Mouse (Mus musculus) embryonic fibroblast, embryonic 13.5 days (primary cell): ENCODE results near the gene Lrrc8c. TPM values are rescaled to one million over a fixed set of nuclear protein-coding genes. Genes with fewer than 3 reads are reported as not detected.
"Not testable (repeated sequence)": the region's sequence is repeated elsewhere in the genome, so short reads cannot be mapped to it uniquely, and the experiment has no call there.

Experiments used
- H3K27ac ChIP-seq: 2 replicates; pipeline ENCODE4 v1.5.1; 2012; ENCODE audit warnings: low read length, control low read depth, inconsistent platforms; ENCODE audit not compliant: insufficient read depth
- H3K4me1 ChIP-seq: 2 replicates; pipeline ENCODE4 v1.6.1; 2011; ENCODE audit warnings: low read length; ENCODE audit not compliant: control insufficient read depth, insufficient read depth
- H3K4me3 ChIP-seq: 2 replicates; pipeline ENCODE4 v1.5.1; 2011; ENCODE audit warnings: mild to moderate bottlenecking, control low read depth, low read length; ENCODE audit not compliant: insufficient read depth
- CTCF ChIP-seq: IDR thresholded peaks from 2 replicates; pipeline ENCODE4 v1.5.1; 2011; ENCODE audit warnings: mild to moderate bottlenecking, control low read depth, low read length, moderate library complexity, borderline replicate concordance; ENCODE audit not compliant: insufficient read depth
- POLR2A ChIP-seq: IDR thresholded peaks from 2 replicates; pipeline ENCODE4 v1.6.1; 2011; ENCODE audit warnings: low read depth, mild to moderate bottlenecking, control low read depth, low read length, moderate library complexity
- polyA plus RNA-seq: library from polyadenylated mRNA; stranded (reverse); fragments of >200 nt; gene quantifications from 2 replicates; pipeline ENCODE4 v1.2.4, GENCODE M21; 2011; ENCODE audit warnings: low read depth; ENCODE audit not compliant: missing spikeins, insufficient read length

Lrrc8c gene
- polyA plus RNA-seq, 1 experiment, result 47.1 TPM

DNA sequence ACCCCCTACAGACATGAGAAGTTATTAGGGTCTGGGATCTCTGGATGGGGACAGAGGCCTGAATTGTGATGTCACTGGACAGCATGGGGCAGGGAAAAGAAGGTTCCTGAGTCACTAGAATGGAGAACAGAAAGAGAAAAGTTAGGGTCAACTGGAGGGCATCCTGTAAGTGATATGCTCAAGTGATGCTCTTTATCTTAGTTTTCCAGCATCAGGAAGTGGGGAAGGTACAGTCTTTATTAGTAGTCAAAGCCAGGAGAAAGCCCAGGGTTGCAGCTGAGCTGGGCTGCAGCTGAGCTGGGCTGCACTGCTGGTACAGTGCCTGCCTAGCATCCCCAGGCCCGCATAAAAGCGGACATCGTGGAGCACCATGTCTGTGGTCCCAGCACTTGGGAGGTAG, 105.1 kb downstream of the Lrrc8c start:
- TF ChIP-seq POLR2A, result no peak

GRCm38 (mm10) chr5:105625504-105626150, 106.4 kb downstream of the Lrrc8c start:
- TF ChIP-seq CTCF (no peak), POLR2A (no peak)
- H3K4me3 ChIP-seq, result no peak overlapping the region
- H3K4me1 ChIP-seq, result peaks cover 10% of the 10 kb centered on the region
- H3K27ac ChIP-seq, result no peak overlapping the region

More for the DNA sequence above, 105.1 kb downstream of the Lrrc8c start:
- H3K27ac ChIP-seq, result no peak overlapping the region
- H3K4me1 ChIP-seq, result peaks cover 11% of the 10 kb centered on the region
- H3K4me3 ChIP-seq, result no peak overlapping the region

DNA sequence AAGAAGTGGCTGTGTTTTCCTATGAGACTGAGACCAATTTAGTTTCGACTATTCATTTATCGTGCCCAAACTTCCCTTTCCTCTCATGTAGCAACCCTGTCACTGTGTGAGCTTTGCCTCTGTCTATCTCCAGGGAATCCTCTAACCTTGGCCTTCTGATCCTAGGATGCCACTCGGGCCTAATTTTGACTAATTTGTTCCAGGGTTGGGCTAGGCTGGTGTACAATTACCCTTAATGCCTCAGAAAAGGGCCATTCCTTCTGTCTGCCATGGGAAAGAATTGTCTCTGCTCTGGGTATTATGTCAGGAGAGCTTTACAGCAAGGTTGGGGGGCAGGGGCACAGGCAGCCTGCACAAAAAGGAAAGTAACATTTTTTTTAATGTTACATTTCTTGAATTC, 107.2 kb downstream of the Lrrc8c start:
- Histone ChIP-seq H3K27ac (no peak overlapping the region), H3K4me3 (no peak overlapping the region), H3K4me1 (peaks cover 3% of the 10 kb centered on the region; the same call in 1 of the 2 replicates)
- no peak for TF ChIP-seq POLR2A
- no peak for TF ChIP-seq CTCF

- H3K4me1 ChIP-seq, result peaks cover 3% of the 10 kb centered on the region; the same call in 1 of the 2 replicates
- no peak overlapping the region for H3K4me3 ChIP-seq
- no peak overlapping the region for H3K27ac ChIP-seq
- TF ChIP-seq POLR2A, result no peak
- TF ChIP-seq CTCF, result no peak
Observed at GRCm38 (mm10) chr5:105627093-105627492, 107.9 kb downstream of the Lrrc8c start.

DNA sequence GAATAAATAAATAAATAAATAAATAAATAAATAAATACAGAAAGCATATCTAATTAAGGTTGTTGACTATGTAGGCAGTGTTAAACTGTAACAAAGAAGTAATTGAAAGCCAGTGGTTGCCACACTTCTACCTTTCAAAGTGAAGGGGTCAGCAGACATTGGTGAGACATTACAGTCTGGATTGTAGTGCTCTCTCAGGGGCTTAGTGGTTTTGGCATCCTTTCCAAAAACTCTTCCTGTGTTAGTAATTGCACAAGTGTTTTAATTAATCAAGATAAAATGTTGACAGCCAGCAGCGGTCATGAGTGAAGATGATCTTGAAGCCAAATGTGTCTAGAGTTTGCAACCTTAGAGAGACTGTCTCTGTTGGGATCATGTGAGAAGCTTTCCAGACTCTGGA, 110.8 kb downstream of the Lrrc8c start:
- TF ChIP-seq POLR2A, result no peak
- TF ChIP-seq CTCF, result no peak
- Histone ChIP-seq H3K4me1 (peaks cover 3% of the 10 kb centered on the region; the same call in 1 of the 2 replicates), H3K27ac (no peak overlapping the region), H3K4me3 (no peak overlapping the region)

DNA sequence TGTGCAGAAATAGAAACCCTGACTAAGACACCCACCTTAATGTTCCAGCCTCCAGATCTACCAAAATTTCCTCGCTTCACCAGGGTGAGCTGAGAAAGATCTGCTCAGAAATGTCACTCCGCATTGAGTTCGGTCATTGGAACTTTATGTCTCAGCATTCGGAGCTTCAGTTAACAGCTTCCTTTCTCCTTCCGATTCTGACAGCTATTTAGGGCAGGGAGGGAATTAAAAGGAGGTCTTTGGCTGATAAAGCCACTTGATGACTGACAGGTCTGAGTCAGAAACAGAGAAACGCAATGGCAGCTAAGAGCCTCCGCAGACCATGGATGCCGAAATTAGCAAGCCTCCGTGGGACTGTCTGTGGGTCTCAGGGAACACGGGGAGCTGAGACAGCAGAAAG, 112.9 kb downstream of the Lrrc8c start:
- H3K4me1 ChIP-seq, result no peaks in the 10 kb centered on the region; the same call in 1 of the 2 replicates
- H3K27ac ChIP-seq, result no peak overlapping the region
- H3K4me3 ChIP-seq, result no peak overlapping the region
- TF ChIP-seq CTCF, result no peak
- no peak for TF ChIP-seq POLR2A

DNA sequence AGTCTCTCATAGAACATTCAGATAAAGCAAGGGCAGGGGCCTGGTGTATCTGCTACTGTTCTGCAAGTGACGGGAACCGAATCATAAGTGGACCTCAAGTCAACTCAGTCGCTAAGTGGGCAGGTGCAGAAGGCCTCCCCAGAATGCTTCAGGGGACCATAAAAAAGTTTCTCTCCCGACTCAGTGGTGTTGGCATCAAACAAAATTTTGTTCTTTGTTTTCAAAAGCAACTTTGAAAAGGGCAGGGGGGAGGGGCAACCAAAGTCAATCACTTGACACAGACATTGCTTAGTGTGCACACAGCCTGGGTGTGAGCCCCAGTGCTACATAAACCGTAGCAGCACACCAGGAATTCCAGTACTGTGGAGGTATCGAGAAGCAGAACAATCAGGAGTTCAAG, 116.4 kb downstream of the Lrrc8c start:
- Histone ChIP-seq H3K27ac (no peak overlapping the region), H3K4me1 (peaks cover 3% of the 10 kb centered on the region; the same call in 1 of the 2 replicates)
- TF ChIP-seq POLR2A (no peak), CTCF (no peak)

DNA sequence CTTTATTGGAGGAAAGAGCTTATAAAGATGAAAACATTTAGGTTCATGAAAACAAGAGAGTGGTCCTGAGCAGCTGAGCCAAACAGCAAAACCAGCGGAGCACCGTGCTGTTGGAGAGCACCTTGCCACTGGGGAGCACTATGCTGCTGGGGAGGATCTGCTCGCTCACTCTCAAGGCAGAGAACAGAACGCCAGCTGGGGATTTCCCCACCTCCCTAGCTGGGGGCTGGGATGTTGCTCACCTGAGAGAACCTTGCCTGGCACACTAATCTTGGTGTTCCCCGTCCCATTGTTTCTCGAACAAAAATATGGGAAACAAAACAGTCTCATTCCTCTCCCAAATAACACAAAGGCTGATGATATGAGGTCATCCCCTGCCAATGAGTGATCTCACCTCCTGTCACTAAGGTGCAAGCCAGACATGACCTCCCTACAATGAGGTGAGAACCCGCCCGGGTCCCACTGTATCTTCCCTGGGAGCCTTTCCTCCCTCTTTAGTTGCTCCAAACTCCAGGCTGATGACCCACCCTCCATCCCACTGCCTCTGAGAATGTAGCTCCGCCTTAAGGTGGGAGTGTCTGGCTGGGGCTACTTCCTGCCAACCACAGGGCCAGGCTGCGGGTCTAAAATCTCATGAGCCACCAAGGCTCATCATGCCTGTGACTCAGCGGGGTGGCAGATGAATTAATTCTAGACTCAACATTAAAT, 117.5 kb downstream of the Lrrc8c start:
- Histone ChIP-seq H3K27ac (no peak overlapping the region), H3K4me1 (peaks cover 3% of the 10 kb centered on the region; the same call in 1 of the 2 replicates), H3K4me3 (no peak overlapping the region)
- TF ChIP-seq CTCF (no peak), POLR2A (0 out of 2 replicates have a peak, but pooled peaks have one; percentile 14)

More for the DNA sequence above, 116.4 kb downstream of the Lrrc8c start:
- no peak overlapping the region for H3K4me3 ChIP-seq

- not testable (repeated sequence) for H3K4me3 ChIP-seq, H3K27ac ChIP-seq, H3K4me1 ChIP-seq
Observed at GRCm38 (mm10) chr5:105638266-105638665, 119.1 kb downstream of the Lrrc8c start.

- no peak overlapping the region for H3K27ac ChIP-seq
- peaks cover 3% of the 10 kb centered on the region; the same call in 1 of the 2 replicates for H3K4me1 ChIP-seq
- no peak overlapping the region for H3K4me3 ChIP-seq
- TF ChIP-seq POLR2A (no peak), CTCF (no peak)
Observed at GRCm38 (mm10) chr5:105638916-105639315, 119.7 kb downstream of the Lrrc8c start.
